Mouse (Mus musculus) activated CD4-positive, CD25-positive, alpha-beta regulatory T cell, adult 4 months (primary cell): ENCODE measurements around the gene Gm28635. TPM values are rescaled to one million over a fixed set of nuclear protein-coding genes. Genes with fewer than 3 reads are reported as not detected.

Experiments
- ATAC-seq: one replicate; pipeline ENCODE4 v1.8.0; 2017
- polyA plus RNA-seq, 2 experiments: library from polyadenylated mRNA; unstranded; fragments of 100-300 nt; shearing (Covaris generic); gene quantifications; one replicate each; pipeline ENCODE4 v1.2.1; 2017

Gene Gm28635
- not detected for polyA plus RNA-seq

- peak; percentile 98 for ATAC-seq
Observed at GRCm38 (mm10) chr2:84677968-84678880, at the start of gene Gm28635, which contains the start of gene Med19. TSS of gene Gm28635 (minus strand) at chr2:84678041. TSS of gene Med19 (plus strand) at chr2:84678402.

GRCm38 (mm10) chr2:84727172-84727858 lies 49.5 kb upstream of the Gm28635 start, which contains the start of gene Clp1:
TSS of gene Clp1 (minus strand) at chr2:84727350.
- peak; percentile 99 for ATAC-seq

- no peak for ATAC-seq
Observed at GRCm38 (mm10) chr2:84726716-84727115, 48.9 kb upstream of the Gm28635 start.

DNA sequence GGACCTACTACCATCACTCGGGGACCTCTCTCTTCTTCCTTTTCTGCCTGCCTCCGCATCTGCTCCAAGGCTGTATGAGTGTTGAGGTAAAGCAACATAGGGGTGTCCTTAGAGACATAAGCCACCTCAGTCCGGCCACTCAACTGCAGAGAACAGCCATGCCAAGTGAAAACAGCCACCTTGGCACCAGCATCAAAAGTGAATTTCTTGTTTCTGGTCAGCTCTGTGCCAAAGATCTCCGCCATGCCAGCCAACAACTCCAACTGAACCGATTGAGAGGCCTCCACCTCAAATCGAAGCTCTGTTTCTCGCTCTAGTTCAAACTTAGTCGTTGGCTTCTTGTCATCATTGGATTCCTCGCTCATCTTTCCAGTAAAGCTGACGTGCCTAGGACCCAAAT lies 47.9 kb upstream of the Gm28635 start:
- ATAC-seq = no peak

GRCm38 (mm10) chr2:84723856-84724255 lies 46.0 kb upstream of the Gm28635 start:
- ATAC-seq = no peak

DNA sequence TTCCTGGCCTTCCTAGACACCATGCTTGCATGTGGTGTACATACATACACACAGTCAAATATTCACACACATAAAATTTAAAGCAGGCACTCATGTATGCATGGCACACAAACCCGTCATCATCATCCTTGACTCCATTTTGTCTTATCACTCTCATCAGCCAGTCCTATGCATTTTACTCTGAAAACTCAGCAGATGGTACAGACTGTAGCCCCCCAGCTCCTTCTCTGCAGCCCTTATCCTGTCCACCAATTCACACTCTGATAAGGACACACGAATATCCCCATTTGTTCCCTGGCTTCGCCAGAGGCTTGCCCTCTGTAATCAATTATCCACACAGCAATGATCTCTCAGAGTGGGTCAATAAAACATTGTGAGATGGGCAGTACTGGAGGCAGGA lies 43.3 kb upstream of the Gm28635 start:
- no peak for ATAC-seq

- ATAC-seq = no peak
Observed at GRCm38 (mm10) chr2:84720718-84721117, 42.9 kb upstream of the Gm28635 start.

GRCm38 (mm10) chr2:84717357-84717756 lies 39.5 kb upstream of the Gm28635 start:
- no peak for ATAC-seq

GRCm38 (mm10) chr2:84716423-84717355 lies 38.8 kb upstream of the Gm28635 start:
- no peak for ATAC-seq

DNA sequence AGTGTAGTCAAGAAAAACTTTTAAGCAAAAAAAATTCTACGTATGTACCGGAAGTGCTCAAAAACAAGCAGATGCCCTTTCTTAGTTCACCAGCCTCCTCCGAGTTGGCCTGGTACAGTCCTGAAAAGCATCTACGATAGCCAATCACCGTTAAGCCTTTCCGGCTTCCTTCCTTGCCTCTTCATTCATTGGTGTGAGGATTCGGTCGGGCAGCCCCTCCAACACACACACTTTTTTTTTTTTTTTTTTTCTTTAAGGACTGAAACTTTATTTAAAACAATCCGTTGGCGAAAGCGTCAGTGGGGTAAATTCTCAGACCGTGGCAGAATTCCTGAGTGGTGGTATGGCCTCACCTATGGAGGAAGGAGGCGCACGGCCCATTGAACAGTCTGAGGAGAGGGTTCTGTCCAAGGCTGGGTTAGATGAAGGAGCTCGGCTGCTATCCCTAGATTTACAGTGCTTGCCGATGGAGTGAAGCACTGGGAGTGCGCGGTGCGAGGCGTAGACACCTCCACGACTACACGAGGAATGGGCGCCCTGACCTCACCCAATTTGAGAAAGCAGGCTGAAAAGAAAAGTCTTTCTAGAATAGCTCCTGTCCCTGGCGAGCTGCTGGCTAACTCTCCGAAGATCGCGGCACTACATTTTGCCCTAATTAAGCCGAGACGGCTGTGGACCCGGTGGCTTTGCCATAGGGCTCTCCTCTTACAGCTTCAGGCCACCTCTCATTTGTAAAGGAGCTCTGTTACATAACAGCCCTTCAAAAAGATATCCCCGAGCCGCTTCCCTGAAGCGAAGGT lies 37.9 kb upstream of the Gm28635 start:
- ATAC-seq = peak; percentile 87

DNA sequence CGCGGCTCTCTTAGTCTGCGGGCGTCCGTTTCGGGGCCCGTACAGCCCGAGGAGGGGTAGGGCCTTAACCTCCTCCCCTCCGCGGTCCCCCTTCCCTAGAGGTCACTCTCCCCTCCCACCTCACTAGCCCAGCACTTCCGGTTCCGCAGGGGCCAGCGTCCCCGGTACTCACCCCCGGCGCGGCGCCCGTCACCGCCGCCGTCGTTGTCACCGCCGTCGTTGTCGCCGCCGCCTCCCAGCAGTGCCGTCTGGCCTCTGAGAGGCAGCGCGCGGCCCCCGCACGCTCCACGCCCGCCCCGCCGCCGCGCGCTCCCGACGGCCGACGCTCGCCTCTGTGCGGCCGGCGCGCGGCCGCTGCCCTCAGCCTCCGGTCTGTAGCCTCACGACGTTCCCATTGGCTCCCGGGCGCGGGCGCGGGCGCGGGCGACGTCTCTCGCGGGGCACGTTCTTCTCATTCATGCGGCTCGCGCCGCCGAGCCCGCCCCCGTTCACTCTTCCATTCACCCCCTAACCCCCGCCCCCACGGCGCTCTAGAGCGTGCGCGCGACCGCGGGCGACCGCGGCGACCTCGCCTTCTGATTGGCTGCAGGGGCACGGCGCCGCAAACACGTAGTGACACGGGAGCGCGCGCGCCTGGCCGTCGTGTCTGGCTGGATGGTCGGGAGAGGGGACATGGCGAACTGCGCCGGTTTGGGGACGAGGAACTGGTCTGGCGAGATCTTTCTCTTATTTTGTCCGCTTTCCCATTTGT lies 37.1 kb upstream of the Gm28635 start, which contains the start of gene Zdhhc5:
Gene Zdhhc5, minus strand, starts transcription at position 370 of the 751 bp plus-strand sequence.
- peak; percentile 74 for ATAC-seq

- ATAC-seq = peak; percentile 2
Observed at GRCm38 (mm10) chr2:84714422-84714810, 36.6 kb upstream of the Gm28635 start.

- ATAC-seq = no peak
Observed at GRCm38 (mm10) chr2:84711898-84712297, 34.1 kb upstream of the Gm28635 start.

- ATAC-seq = no peak
Observed at GRCm38 (mm10) chr2:84707523-84707922, 29.7 kb upstream of the Gm28635 start.

- ATAC-seq = no peak
Observed at GRCm38 (mm10) chr2:84705295-84705694, 27.5 kb upstream of the Gm28635 start.

GRCm38 (mm10) chr2:84704329-84704728 lies 26.5 kb upstream of the Gm28635 start:
- no peak for ATAC-seq

DNA sequence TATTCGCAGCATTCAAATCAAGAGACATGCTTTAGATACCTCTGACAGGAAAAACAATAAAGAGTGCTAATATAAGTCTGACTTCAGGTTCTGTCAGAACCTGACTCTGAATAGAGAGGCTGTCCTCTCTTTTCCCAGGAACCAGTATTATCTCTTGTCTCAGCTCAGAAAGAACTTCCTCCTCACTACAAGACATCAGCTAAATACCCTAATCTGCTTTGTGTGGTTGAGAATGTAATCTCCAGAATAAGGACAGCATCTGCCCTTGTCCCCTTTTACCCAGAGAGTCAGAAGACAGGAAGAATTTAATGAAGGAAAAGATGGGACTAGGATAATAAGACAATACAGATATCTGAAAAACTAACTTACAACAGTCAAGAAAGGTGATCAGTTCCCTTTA lies 25.7 kb upstream of the Gm28635 start:
- no peak for ATAC-seq

- no peak for ATAC-seq
Observed at GRCm38 (mm10) chr2:84695007-84695695, 17.3 kb upstream of the Gm28635 start.

GRCm38 (mm10) chr2:84690050-84690449 lies 12.2 kb upstream of the Gm28635 start:
- no peak for ATAC-seq
